Mouse (Mus musculus): ENCODE results near the gene Bcl2a1c.
A peak's percentile ranks its signal among the peaks of the same experiment; 100 is the strongest.
"Not testable (repeated sequence)": the region's sequence is repeated elsewhere in the genome, so short reads cannot be mapped to it uniquely, and the experiment has no call there.

Bcl2a1c gene

GRCm38 (mm10) chr9:114329855-114330254, at the start of gene Bcl2a1c:
TSS of gene Bcl2a1c (plus strand) at chr9:114330135.
- DNase-seq: not testable (repeated sequence)

- DNase-seq: not testable (repeated sequence)
Measured at GRCm38 (mm10) chr9:114305957-114306356, 24.0 kb upstream of the Bcl2a1c start.

GRCm38 (mm10) chr9:114311752-114312151, 18.2 kb upstream of the Bcl2a1c start:
- not testable (repeated sequence) for DNase-seq

GRCm38 (mm10) chr9:114318021-114318420, 11.9 kb upstream of the Bcl2a1c start:
- peak; percentile 27 for DNase-seq

GRCm38 (mm10) chr9:114326011-114326748, 3.8 kb upstream of the Bcl2a1c start:
- no peak for DNase-seq

GRCm38 (mm10) chr9:114328332-114328731, 1.6 kb upstream of the Bcl2a1c start:
- DNase-seq: not testable (repeated sequence)

- peak; percentile 55 for DNase-seq
Measured at GRCm38 (mm10) chr9:114367783-114368470, 38.0 kb downstream of the Bcl2a1c start.

- no peak for DNase-seq
Measured at GRCm38 (mm10) chr9:114368471-114368858, 38.5 kb downstream of the Bcl2a1c start.

GRCm38 (mm10) chr9:114369389-114369788, 39.5 kb downstream of the Bcl2a1c start:
- DNase-seq: not testable (repeated sequence)

GRCm38 (mm10) chr9:114371717-114372116, 41.8 kb downstream of the Bcl2a1c start:
- DNase-seq: not testable (repeated sequence)

GRCm38 (mm10) chr9:114375276-114375962, 45.5 kb downstream of the Bcl2a1c start:
- DNase-seq: no peak

GRCm38 (mm10) chr9:114377168-114377567, 47.2 kb downstream of the Bcl2a1c start:
- no peak for DNase-seq

GRCm38 (mm10) chr9:114379871-114380270, 49.9 kb downstream of the Bcl2a1c start:
- no peak for DNase-seq

All from cerebellum, adult 9-10 months (tissue).